Mouse (Mus musculus) urinary bladder, postnatal 4 days (tissue): ENCODE results near the gene Rps25.

Source experiments
- DNase-seq, 2 experiments: peaks; one replicate each; pipeline ENCODE4 v3.0.0; 2021 to 2022; ENCODE audit warnings: low spot score in 2 of 2

Gene Rps25

GRCm38 (mm10) chr9:44454891-44455220 lies 47.9 kb downstream of the Rps25 start, which contains the start of gene Upk2:
Upk2 (minus strand) TSS chr9:44454976.
- no peak for DNase-seq

- DNase-seq: no peak
Measured at GRCm38 (mm10) chr9:44457035-44457742, 50.2 kb downstream of the Rps25 start.
